13 mouse cellular contexts compared by ENCODE assay signal in the genomic region with DNA sequence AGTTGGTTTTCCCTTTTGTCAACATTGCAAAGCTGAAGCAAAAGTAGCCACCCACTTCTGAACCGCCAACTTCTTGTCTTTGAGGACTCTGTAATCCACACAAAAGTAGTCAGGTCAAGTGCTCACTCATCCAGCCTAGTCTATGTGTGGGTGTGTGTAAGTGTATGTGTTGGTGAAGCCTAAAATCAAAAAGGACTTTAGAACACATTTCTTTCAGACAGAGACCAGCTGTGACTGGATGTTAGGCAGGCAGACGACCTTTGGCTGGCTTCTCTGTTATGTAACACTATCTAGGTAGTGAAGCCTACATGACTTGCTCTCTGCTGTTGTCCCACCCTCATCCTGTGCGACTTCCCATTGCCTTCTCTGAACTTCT.
A peak's percentile ranks its signal among the peaks of the same experiment; 100 is the strongest.
DNase-seq lines count a peak whose midpoint lies in the region; ATAC-seq and TF ChIP-seq lines count a peak whose summit lies in the region.
"Had no signal": no experiment of that assay in that cellular context is flagged by ENCODE, and none has a peak within 500 bp of the region (broad histone marks: within the 10 kb centered on the region; RNA-seq: fewer than 3 reads in every experiment).

No protein-coding gene starts in this region.

- 37% methylated on average over 3 of the region's 3 CpGs for WGBS in liver, adult 2 months
- WGBS in liver, embryonic 11.5 days = 63% methylated on average over 3 of the region's 3 CpGs
- WGBS in intestine, embryonic 14.5 days = 69% methylated on average over 3 of the region's 3 CpGs
- WGBS in small intestine, adult 2 months = 48% methylated on average over 3 of the region's 3 CpGs
- WGBS in hindbrain, embryonic 12.5 days = 82% methylated on average over 3 of the region's 3 CpGs

- H3K9ac ChIP-seq in liver, adult 2 months (ENCODE audit: low read depth, low read length) = no peak overlapping the region
- H3K9ac ChIP-seq in liver, embryonic 11.5 days (ENCODE audit: low read depth, low read length) = no peak overlapping the region
- no peak overlapping the region for H3K9ac ChIP-seq in intestine, embryonic 14.5 days (ENCODE audit: low read length)
- no peak overlapping the region for H3K9ac ChIP-seq in hindbrain, embryonic 12.5 days
- H3K9ac ChIP-seq: forebrain, postnatal 0 days; neural tube, embryonic 12.5 days had no signal

- ATAC-seq in liver, embryonic 11.5 days (replicated peaks; ENCODE audit: low FRiP score) = no peak
- 0 out of 2 replicates have a peak, but pooled peaks have one; percentile 24 for ATAC-seq in intestine, embryonic 14.5 days (replicated peaks; ENCODE audit: low FRiP score, low TSS enrichment, low read depth)
- ATAC-seq in hindbrain, embryonic 12.5 days (ENCODE audit: low FRiP score) = no peak
- ATAC-seq: forebrain, postnatal 0 days had no signal

- no peaks in the 10 kb centered on the region for H3K4me1 ChIP-seq in liver, adult 2 months (ENCODE audit: control insufficient read depth, insufficient read depth, low read length)
- H3K4me1 ChIP-seq in liver, embryonic 11.5 days (replicated peaks; ENCODE audit: control insufficient read depth, insufficient read depth, low read length) = no peaks in the 10 kb centered on the region
- H3K4me1 ChIP-seq in intestine, embryonic 14.5 days (replicated peaks; ENCODE audit: control insufficient read depth, insufficient read depth, low read length) = peaks cover 12% of the 10 kb centered on the region; the same call in 1 of the 2 replicates
- H3K4me1 ChIP-seq in small intestine, adult 2 months (ENCODE audit: control insufficient read depth, insufficient read depth, insufficient read length, low read length) = no peaks in the 10 kb centered on the region; the same call in 1 of the 2 replicates
- no peaks in the 10 kb centered on the region for H3K4me1 ChIP-seq in hindbrain, embryonic 12.5 days
- H3K4me1 ChIP-seq: hindbrain, embryonic 10.5 days; neural tube, embryonic 12.5 days had no signal

- H3K79me2 ChIP-seq in liver, adult 2 months (ENCODE audit: control insufficient read depth, insufficient read depth, low read length) = no peaks in the 10 kb centered on the region

- no peaks in the 10 kb centered on the region for H3K27me3 ChIP-seq in liver, adult 2 months (ENCODE audit: control insufficient read depth, insufficient read depth, low read length)
- no peaks in the 10 kb centered on the region for H3K27me3 ChIP-seq in liver, embryonic 11.5 days (replicated peaks; ENCODE audit: control insufficient read depth, insufficient read depth, low read length)
- no peaks in the 10 kb centered on the region for H3K27me3 ChIP-seq in intestine, embryonic 14.5 days (replicated peaks; ENCODE audit: control insufficient read depth, insufficient read depth, low read length)
- H3K27me3 ChIP-seq in small intestine, adult 2 months (ENCODE audit: control insufficient read depth, insufficient read depth, low read length) = no peaks in the 10 kb centered on the region
- H3K27me3 ChIP-seq in hindbrain, embryonic 12.5 days = no peaks in the 10 kb centered on the region
- H3K27me3 ChIP-seq: neural tube, embryonic 12.5 days had no signal

- no peak overlapping the region for H3K4me3 ChIP-seq in liver, adult 2 months (ENCODE audit: insufficient read depth, low read depth, low read length)
- H3K4me3 ChIP-seq in liver, embryonic 11.5 days (ENCODE audit: low read depth, low read length) = no peak overlapping the region
- no peak overlapping the region for H3K4me3 ChIP-seq in intestine, embryonic 14.5 days (ENCODE audit: low read depth, low read length)
- H3K4me3 ChIP-seq in small intestine, adult 2 months (ENCODE audit: low read depth, low read length) = no peak overlapping the region
- H3K4me3 ChIP-seq in hindbrain, embryonic 12.5 days = no peak overlapping the region
- H3K4me3 ChIP-seq: hindbrain, embryonic 10.5 days; neural tube, embryonic 12.5 days had no signal

- TF ChIP-seq POLR2A in liver, adult 2 months (IDR thresholded peaks at IDR 0.05; ENCODE audit: extremely low read depth, insufficient read depth, low read length) = no peak
- no peak for TF ChIP-seq POLR2A in small intestine, adult 2 months (IDR thresholded peaks at IDR 0.05; ENCODE audit: low read depth, low read length)

- DNase-seq in liver, adult 2 months (ENCODE audit: extremely low read depth, low read depth, low spot score) = peak; percentile 39
- DNase-seq in liver, embryonic 11.5 days (ENCODE audit: low spot score) = no peak
- no peak for DNase-seq in intestine, embryonic 14.5 days (ENCODE audit: low spot score)
- peak; percentile 57 to 81 for DNase-seq in kidney, postnatal 36 days
- no peak for DNase-seq in gastrocnemius, postnatal 4 days (ENCODE audit: low spot score in 2 of 2)
- no peak for DNase-seq in embryo, embryonic 10 days (ENCODE audit: low spot score)
- DNase-seq: forebrain, postnatal 0 days; thymus, adult 2 months had no signal

- no peak for TF ChIP-seq CTCF in liver, adult 2 months (IDR thresholded peaks at IDR 0.05; ENCODE audit: low read depth, low read length)
- no peak for TF ChIP-seq CTCF in small intestine, adult 2 months (IDR thresholded peaks at IDR 0.05; ENCODE audit: extremely low read depth, insufficient read length, insufficient replicate concordance, low read depth, low read length)

- H3K4me2 ChIP-seq in liver, embryonic 11.5 days = no peak overlapping the region
- no peak overlapping the region for H3K4me2 ChIP-seq in intestine, embryonic 14.5 days (ENCODE audit: low read length)
- H3K4me2 ChIP-seq in hindbrain, embryonic 12.5 days (replicated peaks) = no peak overlapping the region
- H3K4me2 ChIP-seq: neural tube, embryonic 12.5 days had no signal

- H3K27ac ChIP-seq in liver, adult 2 months (replicated peaks; ENCODE audit: insufficient read depth, low read depth, low read length) = no peak overlapping the region
- no peak overlapping the region for H3K27ac ChIP-seq in liver, embryonic 11.5 days (ENCODE audit: low read depth, low read length)
- peak overlapping the region; percentile 23; the same call in 1 of the 2 replicates for H3K27ac ChIP-seq in intestine, embryonic 14.5 days (ENCODE audit: low read depth)
- peak overlapping the region; percentile 7; the same call in 1 of the 2 replicates for H3K27ac ChIP-seq in small intestine, adult 2 months (ENCODE audit: insufficient read depth, low read depth, low read length)
- H3K27ac ChIP-seq in hindbrain, embryonic 12.5 days = no peak overlapping the region
- H3K27ac ChIP-seq: hindbrain, embryonic 10.5 days; macrophage; neural tube, embryonic 12.5 days had no signal

- H3K9me3 ChIP-seq in liver, embryonic 11.5 days (ENCODE audit: control insufficient read depth, low read length) = no peaks in the 10 kb centered on the region
- H3K9me3 ChIP-seq in intestine, embryonic 14.5 days (ENCODE audit: control insufficient read depth, low read length) = no peaks in the 10 kb centered on the region
- H3K9me3 ChIP-seq in hindbrain, embryonic 12.5 days (replicated peaks) = no peaks in the 10 kb centered on the region
- H3K9me3 ChIP-seq: hindbrain, embryonic 10.5 days; neural tube, embryonic 12.5 days had no signal

- no peaks in the 10 kb centered on the region for H3K36me3 ChIP-seq in liver, adult 2 months (ENCODE audit: control insufficient read depth, insufficient read depth, low read length)
- H3K36me3 ChIP-seq in liver, embryonic 11.5 days (ENCODE audit: control insufficient read depth, insufficient read depth, low read length) = no peaks in the 10 kb centered on the region
- no peaks in the 10 kb centered on the region for H3K36me3 ChIP-seq in intestine, embryonic 14.5 days (ENCODE audit: control insufficient read depth, insufficient read depth, low read length)
- H3K36me3 ChIP-seq in small intestine, adult 2 months (ENCODE audit: control insufficient read depth, insufficient read depth, low read length) = no peaks in the 10 kb centered on the region
- no peaks in the 10 kb centered on the region for H3K36me3 ChIP-seq in hindbrain, embryonic 12.5 days
- H3K36me3 ChIP-seq: hindbrain, embryonic 10.5 days; neural tube, embryonic 12.5 days had no signal

Comparison
In these comparisons a context has a peak if more than half of its experiments do, and no peak if none do; other contexts are left out.
1. DNase-seq: peak in liver, adult 2 months (single experiment) and kidney, postnatal 36 days (2 of 2); none in liver, embryonic 11.5 days (single experiment), intestine, embryonic 14.5 days (single experiment), gastrocnemius, postnatal 4 days (0 of 2) and embryo, embryonic 10 days (single experiment).
2. H3K27ac ChIP-seq: peak in intestine, embryonic 14.5 days (single experiment) and small intestine, adult 2 months (single experiment); none in liver, adult 2 months (single experiment), liver, embryonic 11.5 days (single experiment) and hindbrain, embryonic 12.5 days (single experiment).